Mouse (Mus musculus) bone marrow macrophage, adult 2 months (primary cell): Measurements from ENCODE around the gene Defb45. TPM values are rescaled to one million over a fixed set of nuclear protein-coding genes. Genes with fewer than 3 reads are reported as not detected.

ENCODE experiments used
- H3K27ac ChIP-seq: 2 replicates; pipeline ENCODE4 v1.5.1; 2012; ENCODE audit warnings: low read depth, low read length; ENCODE audit not compliant: insufficient read depth
- H3K4me1 ChIP-seq: 2 replicates; pipeline ENCODE4 v1.6.1; 2012; ENCODE audit warnings: low read length; ENCODE audit not compliant: control insufficient read depth, insufficient read depth
- H3K4me3 ChIP-seq: 2 replicates; pipeline ENCODE4 v1.5.1; 2012; ENCODE audit warnings: mild to moderate bottlenecking, low read length, moderate library complexity; ENCODE audit not compliant: insufficient read depth
- CTCF ChIP-seq: IDR thresholded peaks from 2 replicates; pipeline ENCODE4 v1.5.1; 2012; ENCODE audit warnings: low read depth, mild to moderate bottlenecking, low read length, moderate library complexity
- POLR2A ChIP-seq: IDR thresholded peaks from 2 replicates; pipeline ENCODE4 v1.6.1; 2012; ENCODE audit warnings: mild to moderate bottlenecking, low read depth, low read length, borderline replicate concordance
- polyA plus RNA-seq: library from polyadenylated mRNA; stranded (reverse); fragments of >200 nt; gene quantifications from 2 replicates; pipeline ENCODE4 v1.2.4, GENCODE M21; 2012; ENCODE audit not compliant: missing spikeins, insufficient read depth, insufficient read length

Gene Defb45
- polyA plus RNA-seq, 1 experiment, result not detected

DNA sequence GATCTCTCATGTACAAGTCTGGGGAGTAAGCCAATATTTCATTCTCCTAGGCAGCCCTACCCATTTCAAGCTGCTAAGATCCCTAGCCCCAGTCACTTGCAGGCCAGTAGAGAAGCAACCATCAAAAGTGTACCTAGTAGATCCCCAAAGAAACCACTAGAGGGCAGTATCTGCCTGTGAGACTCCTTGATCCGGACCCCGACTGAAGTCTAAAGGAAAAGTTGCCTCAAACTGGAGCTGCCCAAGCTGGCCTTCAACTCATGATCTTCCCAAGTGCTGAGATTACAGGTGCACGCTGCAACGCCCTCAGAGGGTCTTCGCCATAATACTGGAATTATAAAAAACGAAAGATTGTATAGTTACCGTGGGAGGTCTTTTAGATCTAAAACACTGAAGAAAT, 16.4 kb upstream of the Defb45 start:
- no peak overlapping the region for H3K27ac ChIP-seq
- 0 out of 2 replicates have a peak, but pooled peaks cover 2% of the 10 kb centered on the region for H3K4me1 ChIP-seq
- no peak overlapping the region for H3K4me3 ChIP-seq
- no peak for TF ChIP-seq POLR2A
- peak; percentile 42; the same call in 1 of the 2 replicates for TF ChIP-seq CTCF

DNA sequence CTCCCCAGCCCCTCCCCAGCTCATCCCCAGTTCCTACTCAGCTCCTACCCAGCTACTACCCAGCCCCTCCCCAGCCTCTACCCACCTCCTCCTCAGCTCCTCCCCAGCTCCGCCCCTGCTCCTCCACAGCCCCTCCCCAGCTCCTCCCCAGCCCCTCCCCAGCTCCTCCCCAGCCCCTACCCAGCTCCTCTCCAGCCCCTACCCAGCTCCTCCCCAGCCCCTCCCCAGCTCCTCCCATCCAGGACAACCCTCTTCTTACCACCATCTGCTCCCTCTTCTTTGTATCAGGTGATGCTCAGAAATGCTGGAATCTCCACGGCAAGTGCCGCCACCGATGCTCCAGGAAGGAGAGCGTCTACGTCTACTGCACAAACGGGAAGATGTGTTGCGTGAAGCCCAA, 13.0 kb upstream of the Defb45 start:
- Histone ChIP-seq H3K4me3 (no peak overlapping the region), H3K27ac (no peak overlapping the region), H3K4me1 (no peaks in the 10 kb centered on the region)
- TF ChIP-seq POLR2A, result no peak

DNA sequence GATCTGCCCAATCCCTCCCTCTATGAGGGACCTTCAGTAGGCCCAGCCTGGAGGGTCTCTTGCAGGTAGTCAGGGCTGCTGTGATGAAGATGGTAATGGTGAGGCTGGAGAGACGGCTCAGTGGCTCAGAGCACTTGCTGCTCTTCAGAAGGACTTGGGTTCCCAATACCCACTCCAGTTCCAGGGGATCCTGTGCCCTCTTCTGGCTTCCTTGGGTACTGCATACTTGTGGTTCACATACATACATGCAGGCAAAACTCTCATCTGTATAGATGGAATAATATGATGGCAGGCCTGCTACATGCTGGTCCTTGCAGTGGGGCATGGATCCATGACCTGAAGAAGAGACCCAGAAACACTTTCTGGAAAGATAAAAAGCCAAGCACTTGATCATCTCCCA, 9.5 kb upstream of the Defb45 start:
- no peak for TF ChIP-seq POLR2A
- no peak for TF ChIP-seq CTCF
- no peaks in the 10 kb centered on the region for H3K4me1 ChIP-seq
- H3K27ac ChIP-seq, result no peak overlapping the region
- no peak overlapping the region for H3K4me3 ChIP-seq

DNA sequence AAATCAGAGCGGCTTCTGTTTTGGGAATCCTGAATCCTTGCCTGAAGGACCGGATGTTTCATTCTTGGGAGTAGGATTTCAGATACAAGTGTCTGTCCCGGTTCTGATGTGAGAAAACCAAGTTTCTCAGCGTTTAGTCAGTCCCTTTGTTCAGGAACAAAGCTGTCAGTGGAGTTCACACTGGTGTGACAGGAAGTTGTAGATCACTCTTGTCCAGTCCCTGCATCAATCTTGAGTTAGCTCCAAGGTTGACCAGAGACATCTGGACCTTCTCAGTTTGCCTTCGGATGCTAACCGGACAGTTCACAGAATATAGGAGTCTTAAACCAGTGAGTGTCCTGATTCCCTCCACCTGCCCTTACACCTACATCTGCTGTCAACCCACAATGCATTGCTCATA, 8.5 kb upstream of the Defb45 start:
- TF ChIP-seq CTCF (no peak), POLR2A (no peak)
- H3K4me1 ChIP-seq, result no peaks in the 10 kb centered on the region
- no peak overlapping the region for H3K4me3 ChIP-seq
- no peak overlapping the region for H3K27ac ChIP-seq

DNA sequence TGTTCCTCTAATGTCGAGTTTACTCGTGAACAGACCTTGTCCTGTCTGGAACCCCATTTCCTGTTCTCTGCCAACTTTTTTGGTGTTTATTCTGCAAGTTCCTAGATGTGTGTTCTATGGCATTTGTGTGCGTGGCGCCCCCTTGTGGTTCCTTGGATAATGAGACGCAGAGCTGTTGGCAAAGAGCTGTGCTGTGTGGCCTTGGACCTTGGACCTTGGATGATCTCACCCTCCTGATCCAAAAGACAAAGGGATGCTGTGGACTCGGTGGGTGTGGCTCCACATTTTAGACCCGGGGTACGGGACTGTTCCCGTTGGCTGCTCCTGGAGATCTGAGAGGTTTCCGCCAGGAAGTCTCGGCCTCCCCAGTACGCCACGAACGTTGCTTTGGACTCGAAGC, 4.9 kb upstream of the Defb45 start, which contains the start of gene Defb36:
Gene Defb36 (plus strand): TSS at position 271 of the 400 bp plus-strand sequence.
- Histone ChIP-seq H3K4me1 (peaks cover 3% of the 10 kb centered on the region), H3K4me3 (no peak within 1 kb of the TSS), H3K27ac (no peak within 1 kb of the TSS)
- no peak for TF ChIP-seq POLR2A
- TF ChIP-seq CTCF, result peak; percentile 38; the same call in 1 of the 2 replicates

DNA sequence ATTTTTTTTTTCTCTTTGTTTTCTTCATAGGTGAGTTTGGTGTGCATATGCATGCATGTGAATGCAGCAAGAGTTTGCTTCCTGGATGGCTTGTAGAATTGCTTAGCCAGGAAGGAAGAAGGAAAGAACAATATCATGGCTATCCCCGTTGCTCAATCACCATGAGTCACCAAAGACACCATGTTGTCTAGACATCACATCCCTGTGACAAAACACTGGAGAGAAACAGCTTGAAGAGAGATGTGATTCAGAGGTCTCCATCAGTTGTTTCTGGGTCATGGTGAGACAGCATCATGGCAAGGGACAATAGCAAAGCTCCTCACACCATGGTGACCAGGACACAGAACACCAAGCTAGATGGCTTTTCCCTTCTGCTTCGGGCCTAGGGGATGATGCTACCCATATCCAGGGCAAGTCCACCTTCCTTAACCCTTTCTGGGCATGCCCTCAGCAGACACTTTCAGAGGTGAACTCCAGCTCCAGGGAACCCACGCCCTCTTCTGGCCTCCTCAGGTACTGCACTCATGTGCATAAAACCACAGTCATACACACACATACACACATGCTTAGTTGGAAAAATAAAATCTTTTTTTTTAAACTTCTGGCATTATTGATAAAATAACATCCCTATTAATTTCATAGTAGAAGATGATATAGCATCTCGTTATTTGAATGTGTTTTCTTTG, 2.2 kb upstream of the Defb45 start:
- Histone ChIP-seq H3K27ac (no peak overlapping the region), H3K4me1 (peaks cover 3% of the 10 kb centered on the region), H3K4me3 (no peak overlapping the region)
- TF ChIP-seq POLR2A (no peak), CTCF (peak; percentile 42; the same call in 1 of the 2 replicates)

DNA sequence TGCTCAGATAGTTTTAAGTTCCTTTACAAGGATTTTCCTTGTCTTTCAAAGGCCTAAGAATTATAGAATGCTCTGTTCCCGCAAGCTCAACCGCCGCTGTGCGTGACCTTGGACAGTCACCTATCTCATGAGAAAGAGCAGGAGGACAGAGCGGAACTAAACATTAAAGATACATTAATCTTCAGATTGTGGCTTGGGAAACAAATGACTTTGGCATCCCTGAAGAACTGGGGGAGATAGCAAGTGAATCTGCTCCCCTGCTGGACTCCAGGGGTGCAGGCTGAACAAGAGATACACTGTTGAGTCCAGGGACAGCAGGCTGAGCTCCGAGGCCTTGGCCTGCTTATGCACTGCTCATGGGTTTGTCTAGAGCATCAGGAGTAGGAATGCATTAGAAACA, 877 bp upstream of the Defb45 start:
- Histone ChIP-seq H3K4me3 (no peak overlapping the region), H3K27ac (no peak overlapping the region), H3K4me1 (peaks cover 3% of the 10 kb centered on the region)
- TF ChIP-seq POLR2A, result no peak
- TF ChIP-seq CTCF, result no peak

DNA sequence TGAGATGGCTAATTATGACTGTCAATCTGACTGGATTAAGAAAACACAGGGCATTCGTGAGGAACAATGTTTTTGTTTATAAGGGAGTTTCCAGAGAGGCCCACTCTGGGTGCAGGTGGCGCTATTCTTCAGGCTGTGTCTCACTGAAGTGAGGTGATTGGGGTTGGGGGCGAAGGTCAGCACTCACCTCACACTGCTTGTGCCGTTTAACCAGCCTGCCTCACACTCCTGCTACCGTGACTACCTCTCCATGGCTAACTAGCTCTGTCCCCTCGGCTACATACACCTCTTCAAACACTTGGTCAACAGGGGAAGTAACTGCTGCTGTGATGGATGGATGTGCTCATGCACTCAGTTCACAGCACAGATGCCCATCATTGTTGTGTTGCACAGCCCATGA, 10.2 kb downstream of the Defb45 start:
- no peak overlapping the region for H3K4me3 ChIP-seq
- TF ChIP-seq CTCF (no peak), POLR2A (no peak)
- H3K27ac ChIP-seq, result no peak overlapping the region
- H3K4me1 ChIP-seq, result peaks cover 5% of the 10 kb centered on the region; the same call in 1 of the 2 replicates

DNA sequence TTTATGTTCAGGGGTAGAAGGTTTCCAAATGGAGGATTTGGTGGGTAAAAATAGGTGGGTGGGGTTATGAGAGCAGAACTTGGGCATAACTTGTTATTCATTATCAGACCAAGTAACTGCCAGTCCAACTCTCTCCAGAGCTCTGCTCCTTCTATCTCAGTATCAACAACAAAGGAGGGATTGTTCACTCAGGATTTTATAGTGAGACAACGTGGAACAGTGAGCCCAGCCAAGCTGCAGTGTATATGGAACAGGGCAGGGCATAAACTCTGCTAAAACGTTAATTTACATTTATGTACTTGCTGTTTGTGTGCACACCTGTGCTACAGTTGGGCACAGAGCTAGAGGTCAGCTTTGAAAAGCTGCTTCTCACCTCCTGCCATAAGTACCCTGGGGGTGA, 10.7 kb downstream of the Defb45 start:
- H3K4me3 ChIP-seq, result no peak overlapping the region
- TF ChIP-seq POLR2A (no peak), CTCF (no peak)

DNA sequence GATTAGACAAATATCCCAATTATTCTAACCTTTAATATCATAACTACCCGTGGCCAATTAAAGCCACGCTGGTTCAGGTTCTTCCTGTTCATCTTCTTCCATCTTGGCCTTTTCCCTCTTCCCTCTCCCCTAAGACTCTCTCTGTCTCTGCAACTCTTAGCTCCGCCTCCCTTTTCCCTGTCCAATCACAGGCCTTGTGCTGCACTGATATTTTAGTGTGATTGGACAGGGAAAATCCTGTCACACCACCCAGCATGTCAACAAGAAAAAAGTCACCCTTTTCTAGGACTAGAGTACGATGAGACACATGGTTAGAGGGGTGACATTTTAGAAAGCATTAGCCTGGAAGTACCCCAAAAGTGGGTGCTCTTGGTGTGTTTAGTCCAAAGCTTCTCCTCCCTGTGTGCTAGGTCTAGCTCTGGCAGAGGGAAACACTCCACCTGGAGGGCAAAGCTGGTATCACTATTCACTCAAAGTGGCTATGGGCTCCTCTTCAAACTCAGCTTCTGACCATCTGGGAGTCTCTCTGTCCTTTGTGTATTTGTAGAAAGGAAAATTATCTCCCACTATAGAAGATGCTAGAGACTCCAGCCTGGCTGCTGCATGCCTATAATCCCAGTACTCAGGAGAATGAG, 12.2 kb downstream of the Defb45 start:
- H3K4me3 ChIP-seq, result no peak overlapping the region
- peaks cover 5% of the 10 kb centered on the region; the same call in 1 of the 2 replicates for H3K4me1 ChIP-seq
- H3K27ac ChIP-seq, result no peak overlapping the region
- no peak for TF ChIP-seq POLR2A
- TF ChIP-seq CTCF, result no peak

More for the DNA sequence above, 10.7 kb downstream of the Defb45 start:
- Histone ChIP-seq H3K4me1 (peaks cover 5% of the 10 kb centered on the region; the same call in 1 of the 2 replicates), H3K27ac (no peak overlapping the region)
